Mouse (Mus musculus) midbrain, embryonic 16.5 days (tissue): ENCODE measurements around the gene Hes2. TPM values are rescaled to one million over a fixed set of nuclear protein-coding genes. Genes with fewer than 3 reads are reported as not detected.

Experiments
- ATAC-seq: fragments of 200-750 bp; cut with Nextera tagmentation; 2 replicates; pipeline ENCODE4 v1.8.0; 2017; ENCODE audit warnings: moderate TSS enrichment
- H3K27ac ChIP-seq: fragments of 300-500 bp; sonication (generic); 2 replicates; pipeline ENCODE4 v1.5.1; 2014; ENCODE audit warnings: mild to moderate bottlenecking, low read length, mixed read lengths
- H3K27me3 ChIP-seq: fragments of 300-500 bp; sonication (generic); 2 replicates; pipeline ENCODE4 v1.6.1; 2014; ENCODE audit warnings: low read depth, low read length, mixed read lengths; ENCODE audit not compliant: control insufficient read depth, insufficient read depth
- H3K36me3 ChIP-seq: fragments of 300-500 bp; sonication (generic); 2 replicates; pipeline ENCODE4 v1.6.1; 2014; ENCODE audit warnings: mild to moderate bottlenecking, low read length, moderate library complexity, mixed read lengths; ENCODE audit not compliant: control insufficient read depth, insufficient read depth
- H3K4me1 ChIP-seq: fragments of 300-500 bp; sonication (generic); 2 replicates; pipeline ENCODE4 v1.6.1; 2014; ENCODE audit warnings: mild to moderate bottlenecking, low read length, mixed read lengths; ENCODE audit not compliant: control insufficient read depth, insufficient read depth
- H3K4me2 ChIP-seq: fragments of 300-500 bp; sonication (generic); 2 replicates; pipeline ENCODE4 v1.6.1; 2014; ENCODE audit warnings: mild to moderate bottlenecking, low read length, mixed read lengths
- H3K4me3 ChIP-seq: fragments of 300-500 bp; sonication (generic); 2 replicates; pipeline ENCODE4 v1.5.1; 2014; ENCODE audit warnings: low read depth, mild to moderate bottlenecking, low read length, moderate library complexity, mixed read lengths
- H3K9ac ChIP-seq: fragments of 300-500 bp; sonication (generic); 2 replicates; pipeline ENCODE4 v1.6.1; 2014; ENCODE audit warnings: low read depth, low read length, mixed read lengths
- H3K9me3 ChIP-seq: fragments of 300-500 bp; sonication (generic); replicated peaks from 2 replicates; pipeline ENCODE4 v1.6.1; 2014; ENCODE audit warnings: mild to moderate bottlenecking, low read length, mixed read lengths; ENCODE audit not compliant: control insufficient read depth, poor library complexity, severe bottlenecking
- WGBS: fragments of 180-500 bp; shearing (Covaris S2); extraction: QIAGEN DNeasy Blood & Tissue Kit; methylation state at CpG from one replicate; pipeline ENCODE4 v1.1.7; 2014; 5-methylcytosine and 5-hydroxymethylcytosine counted together
- polyA plus RNA-seq: library from polyadenylated mRNA; unstranded; fragments of >200 nt; fragmentation: Nextera tagmentation; extraction: Ambion mirVana; gene quantifications from 2 replicates; pipeline ENCODE4 v1.2.1, GENCODE M21; 2015

The Hes2 gene
- polyA plus RNA-seq, 1 experiment from 2014 or later: not detected

GRCm38 (mm10) chr4:152209623-152210022 lies 51.0 kb downstream of the Hes2 start:
- no peak for ATAC-seq
- no peak overlapping the region for H3K4me2 ChIP-seq
- H3K4me3 ChIP-seq: no peak overlapping the region
- peaks cover 3% of the 10 kb centered on the region for H3K4me1 ChIP-seq
- H3K27me3 ChIP-seq: no peaks in the 10 kb centered on the region
- H3K9me3 ChIP-seq: no peaks in the 10 kb centered on the region
- 69% methylated on average over 4 of the region's 4 CpGs for WGBS
- no peaks in the 10 kb centered on the region for H3K36me3 ChIP-seq
- no peak overlapping the region for H3K9ac ChIP-seq
- H3K27ac ChIP-seq: no peak overlapping the region

Other genes with a start within 250 kb of the Hes2 start
- gene Dnajc11, start 225.2 kb upstream of the Hes2 start, polyA plus RNA-seq: 81.3 and 81.6 TPM in 2 replicates
- gene Thap3, start 169.9 kb upstream of the Hes2 start, polyA plus RNA-seq: 30.9 and 33.9 TPM in 2 replicates
- 21.2 and 24.4 TPM in 2 replicates for gene Phf13, start 162.6 kb upstream of the Hes2 start, polyA plus RNA-seq
- gene Klhl21, start 150.1 kb upstream of the Hes2 start, polyA plus RNA-seq: 3.0 and 3.4 TPM in 2 replicates
- 19.3 and 21.5 TPM in 2 replicates for gene Zbtb48, start 131.2 kb upstream of the Hes2 start, polyA plus RNA-seq
- 2.1 and 2.4 TPM in 2 replicates for gene Tas1r1, start 120.3 kb upstream of the Hes2 start, polyA plus RNA-seq
- gene Nol9, start 119.5 kb upstream of the Hes2 start, polyA plus RNA-seq: 22.8 and 24.0 TPM in 2 replicates
- 11.8 and 13.1 TPM in 2 replicates for gene Plekhg5, start 86.4 kb upstream of the Hes2 start, polyA plus RNA-seq
- gene Tnfrsf25, start 42.9 kb upstream of the Hes2 start, polyA plus RNA-seq: 0.37 and 0.83 TPM in 2 replicates
- gene Espn, start 6.5 kb upstream of the Hes2 start, polyA plus RNA-seq: 0.14 and 0.25 TPM in 2 replicates
- 437 and 480 TPM in 2 replicates for gene Acot7, start 19.3 kb downstream of the Hes2 start, polyA plus RNA-seq
- gene Gpr153, start 115.4 kb downstream of the Hes2 start, polyA plus RNA-seq: 13.8 and 16.2 TPM in 2 replicates
- gene Hes3, start 132.8 kb downstream of the Hes2 start, polyA plus RNA-seq: 0.19 and 0.41 TPM in 2 replicates
- 20.6 and 20.7 TPM in 2 replicates for gene Icmt, start 138.4 kb downstream of the Hes2 start, polyA plus RNA-seq
- 6.4 and 9.5 TPM in 2 replicates for gene Rnf207, start 160.1 kb downstream of the Hes2 start, polyA plus RNA-seq
- gene Rpl22, start 166.9 kb downstream of the Hes2 start, polyA plus RNA-seq: 117 and 136 TPM in 2 replicates
- gene Chd5, start 179.8 kb downstream of the Hes2 start, polyA plus RNA-seq: 55.2 and 66.7 TPM in 2 replicates